ENCODE assay signal across 9 mouse cellular contexts in the genomic region with DNA sequence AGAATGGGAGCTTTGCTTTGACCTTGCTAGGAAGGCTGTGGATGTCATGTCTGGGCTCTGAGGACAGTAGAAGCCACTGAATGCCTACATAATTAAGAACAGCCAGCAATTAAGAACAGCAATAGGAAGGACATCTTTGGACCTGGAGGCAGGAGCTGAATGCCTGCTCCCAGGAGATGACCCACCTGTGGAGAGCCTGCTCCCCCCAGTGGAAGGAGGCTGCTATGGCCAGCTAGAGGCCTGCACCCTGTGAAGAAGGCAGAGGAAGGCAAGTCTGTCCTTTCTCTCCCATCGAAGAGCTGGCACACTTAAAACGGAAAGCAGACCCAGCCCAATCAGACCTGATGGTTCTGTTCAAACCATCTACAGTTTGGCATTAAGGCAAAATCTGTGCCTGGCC.
DNase-seq lines count a peak whose midpoint lies in the region; ATAC-seq and TF ChIP-seq lines count a peak whose summit lies in the region.
"Had no signal": no experiment of that assay in that cellular context is flagged by ENCODE, and none has a peak within 500 bp of the region (broad histone marks: within the 10 kb centered on the region; RNA-seq: fewer than 3 reads in every experiment).

No protein-coding gene starts in this region.

- no peaks in the 10 kb centered on the region for H3K36me3 ChIP-seq in heart, postnatal 0 days (replicated peaks; ENCODE audit: control insufficient read depth, insufficient read depth, low read length)
- no peaks in the 10 kb centered on the region for H3K36me3 ChIP-seq in heart, embryonic 10.5 days
- H3K36me3 ChIP-seq in forebrain, embryonic 12.5 days (replicated peaks), result no peaks in the 10 kb centered on the region

- WGBS in heart, postnatal 0 days, result 37% methylated on average over 2 of the region's 2 CpGs
- 31% methylated on average over 2 of the region's 2 CpGs for WGBS in heart, embryonic 10.5 days
- 31% methylated on average over 2 of the region's 2 CpGs for WGBS in forebrain, embryonic 12.5 days

- no peak overlapping the region for H3K27ac ChIP-seq in heart, postnatal 0 days (ENCODE audit: low read depth)
- H3K27ac ChIP-seq in heart, embryonic 10.5 days, result no peak overlapping the region
- H3K27ac ChIP-seq in forebrain, embryonic 12.5 days, result no peak overlapping the region
- H3K27ac ChIP-seq: macrophage had no signal

- H3K9ac ChIP-seq in heart, postnatal 0 days (replicated peaks; ENCODE audit: low read depth, low read length), result no peak overlapping the region
- no peak overlapping the region for H3K9ac ChIP-seq in forebrain, embryonic 12.5 days

- H3K9me3 ChIP-seq in heart, postnatal 0 days (replicated peaks; ENCODE audit: control insufficient read depth, low read length), result no peaks in the 10 kb centered on the region
- H3K9me3 ChIP-seq in heart, embryonic 10.5 days, result no peaks in the 10 kb centered on the region
- H3K9me3 ChIP-seq in forebrain, embryonic 12.5 days, result no peaks in the 10 kb centered on the region

- peak; percentile 63 for TF ChIP-seq CTCF in heart, postnatal 0 days (IDR thresholded peaks at IDR 0.05; ENCODE audit: low read depth)

- no peak for ATAC-seq in heart, postnatal 0 days (ENCODE audit: insufficient read depth, low read depth)
- ATAC-seq in forebrain, embryonic 12.5 days (ENCODE audit: low FRiP score), result peak; percentile 59; the same call in 1 of the 2 replicates

- no peak overlapping the region for H3K4me2 ChIP-seq in heart, postnatal 0 days (ENCODE audit: low read depth, low read length)
- no peak overlapping the region for H3K4me2 ChIP-seq in forebrain, embryonic 12.5 days

- DNase-seq in heart, postnatal 0 days (ENCODE audit: low spot score), result no peak
- DNase-seq in heart, embryonic 10.5 days (ENCODE audit: low spot score), result no peak
- peak; percentile 27 to 33 for DNase-seq in adrenal gland, postnatal 36 days
- peak; percentile 62 to 64 for DNase-seq in kidney, postnatal 4 days
- DNase-seq in lung, postnatal 10 days, result peak; percentile 26
- peak; percentile 59 for DNase-seq in right cerebral cortex, postnatal 25 days
- DNase-seq in spleen, postnatal 10 days (ENCODE audit: low spot score in 2 of 2), result no peak

- no peaks in the 10 kb centered on the region for H3K4me1 ChIP-seq in heart, postnatal 0 days (ENCODE audit: control insufficient read depth, insufficient read depth)
- H3K4me1 ChIP-seq in heart, embryonic 10.5 days, result no peaks in the 10 kb centered on the region
- H3K4me1 ChIP-seq in forebrain, embryonic 12.5 days, result peaks cover 8% of the 10 kb centered on the region; the same call in 1 of the 2 replicates

- H3K27me3 ChIP-seq in heart, postnatal 0 days (ENCODE audit: control insufficient read depth, insufficient read depth, low read length), result no peaks in the 10 kb centered on the region
- H3K27me3 ChIP-seq in heart, embryonic 10.5 days (ENCODE audit: insufficient read depth, poor library complexity, severe bottlenecking), result peaks cover 9% of the 10 kb centered on the region; the same call in 1 of the 2 replicates
- peaks cover 3% of the 10 kb centered on the region; the same call in 1 of the 2 replicates for H3K27me3 ChIP-seq in forebrain, embryonic 12.5 days

- no peak for TF ChIP-seq EP300 in heart, postnatal 0 days (IDR thresholded peaks at IDR 0.05; ENCODE audit: low read depth)

- no peak overlapping the region for H3K4me3 ChIP-seq in heart, postnatal 0 days (ENCODE audit: low read depth, low read length)
- no peak overlapping the region for H3K4me3 ChIP-seq in heart, embryonic 10.5 days
- no peak overlapping the region for H3K4me3 ChIP-seq in forebrain, embryonic 12.5 days (replicated peaks)

Comparison
In these comparisons a context has a peak if more than half of its experiments do, and no peak if none do; other contexts are left out.
1. DNase-seq: peak in adrenal gland, postnatal 36 days (2 of 2), kidney, postnatal 4 days (2 of 2), lung, postnatal 10 days (single experiment) and right cerebral cortex, postnatal 25 days (single experiment); none in heart, postnatal 0 days (single experiment), heart, embryonic 10.5 days (single experiment) and spleen, postnatal 10 days (0 of 2).